Mouse (Mus musculus) CH12.LX (cell line): ENCODE measurements around the gene Fibp. TPM values are rescaled to one million over a fixed set of nuclear protein-coding genes. Genes with fewer than 3 reads are reported as not detected.

Source experiments
- DNase-seq: peaks from one replicate; pipeline ENCODE4 v3.0.0-alpha.2; 2013; ENCODE audit errors: extremely low read depth
- H3K27ac ChIP-seq: 2 replicates; pipeline ENCODE4 v1.5.1; 2012; ENCODE audit warnings: low read depth, mild to moderate bottlenecking, control low read depth, moderate library complexity; ENCODE audit not compliant: insufficient read depth
- H3K27me3 ChIP-seq: replicated peaks from 2 replicates; pipeline ENCODE3; 2012; ENCODE audit warnings: inconsistent platforms
- H3K36me3 ChIP-seq, 2 experiments: replicated peaks in 1 of 2; 2 replicates each; pipeline versions ENCODE3 to v1.6.1; 2012; ENCODE audit warnings: inconsistent platforms in 1 of 2, low read length in 1 of 2, mild to moderate bottlenecking in 1 of 2, mixed read lengths in 1 of 2, moderate library complexity in 1 of 2; ENCODE audit not compliant: control insufficient read depth in 1 of 2, insufficient read depth in 1 of 2
- H3K4me1 ChIP-seq, 2 experiments: 2 replicates each; pipeline ENCODE4 v1.6.1; 2012; ENCODE audit warnings: inconsistent platforms in 1 of 2, moderate library complexity in 1 of 2; ENCODE audit not compliant: insufficient read depth in 2 of 2, control insufficient read depth in 1 of 2
- H3K4me2 ChIP-seq: 2 replicates; pipeline ENCODE4 v1.6.1; 2012; ENCODE audit warnings: low read depth, mild to moderate bottlenecking, control low read depth; ENCODE audit not compliant: poor library complexity, insufficient read depth, severe bottlenecking
- H3K4me3 ChIP-seq, 3 experiments: fragments of 150-350 bp in 1 of 3; sonication (generic) in 1 of 3; replicated peaks in 1 of 3; 2 replicates each; pipeline versions ENCODE3 to v1.5.1; 2011 to 2012; ENCODE audit warnings: low read depth in 2 of 3, low read length in 2 of 3, mild to moderate bottlenecking in 2 of 3, moderate library complexity in 2 of 3, control low read depth in 1 of 3, improper control_type of control experiment in 1 of 3, inconsistent platforms in 1 of 3, mixed read lengths in 1 of 3; ENCODE audit not compliant: poor library complexity in 1 of 3
- H3K79me2 ChIP-seq: replicated peaks from 2 replicates; pipeline ENCODE4 v1.6.1; 2012; ENCODE audit warnings: mild to moderate bottlenecking, moderate library complexity; ENCODE audit not compliant: control insufficient read depth, poor library complexity, insufficient read depth, severe bottlenecking; ENCODE audit errors: extremely low read depth
- H3K9ac ChIP-seq: 2 replicates; pipeline ENCODE4 v1.6.1; 2012; ENCODE audit warnings: low read depth, mild to moderate bottlenecking, control low read depth, moderate library complexity; ENCODE audit not compliant: insufficient read depth
- H3K9me3 ChIP-seq: replicated peaks from 2 replicates; pipeline ENCODE3; 2012; ENCODE audit warnings: low read length, inconsistent platforms, mixed read lengths
- CHD1 ChIP-seq: IDR thresholded peaks from 2 replicates; pipeline ENCODE4 v1.6.1; 2012; ENCODE audit warnings: low read depth, low read length, improper control_type of control experiment, inconsistent platforms
- CHD2 ChIP-seq: IDR thresholded peaks from 2 replicates; pipeline ENCODE4 v1.6.1; 2011; ENCODE audit warnings: low read length, improper control_type of control experiment
- CTCF ChIP-seq, 2 experiments: IDR thresholded peaks in 1 of 2; conservative IDR thresholded peaks in 1 of 2; 2 replicates each; pipeline ENCODE4 v1.5.1; 2011 to 2012; ENCODE audit warnings: low read depth in 2 of 2, low read length in 2 of 2, improper control_type of control experiment in 1 of 2, inconsistent platforms in 1 of 2, mild to moderate bottlenecking in 1 of 2, moderate library complexity in 1 of 2
- E2F4 ChIP-seq: IDR thresholded peaks from 2 replicates; pipeline ENCODE4 v1.6.1; 2011; ENCODE audit warnings: low read depth, low read length, improper control_type of control experiment; ENCODE audit not compliant: insufficient replicate concordance
- ELF1 ChIP-seq: IDR thresholded peaks from 2 replicates; pipeline ENCODE4 v1.6.1; 2014; ENCODE audit warnings: low read depth, mild to moderate bottlenecking, inconsistent platforms, low read length, improper control_type of control experiment
- ETS1 ChIP-seq: conservative IDR thresholded peaks from 2 replicates; pipeline ENCODE4 v1.6.1; 2012; ENCODE audit warnings: low read depth, mild to moderate bottlenecking, inconsistent platforms, low read length, improper control_type of control experiment, moderate library complexity
- GABPA ChIP-seq: IDR thresholded peaks from 2 replicates; pipeline ENCODE4 v1.6.1; 2012; ENCODE audit warnings: low read depth, low read length, improper control_type of control experiment, inconsistent platforms; ENCODE audit not compliant: insufficient replicate concordance
- HCFC1 ChIP-seq: IDR thresholded peaks from 2 replicates; pipeline ENCODE4 v1.6.1; 2012; ENCODE audit warnings: low read depth, mild to moderate bottlenecking, inconsistent platforms, low read length, improper control_type of control experiment
- IRF4 ChIP-seq: IDR thresholded peaks from 2 replicates; pipeline ENCODE4 v1.6.1; 2014; ENCODE audit warnings: low read depth, mild to moderate bottlenecking, inconsistent platforms, low read length, improper control_type of control experiment
- JUN ChIP-seq: IDR thresholded peaks from 2 replicates; pipeline ENCODE4 v1.6.1; 2011; ENCODE audit warnings: low read depth, mild to moderate bottlenecking, low read length, improper control_type of control experiment, moderate library complexity; ENCODE audit not compliant: insufficient read depth
- JUND ChIP-seq: conservative IDR thresholded peaks from 2 replicates; pipeline ENCODE4 v1.6.1; 2011; ENCODE audit warnings: low read depth, low read length, improper control_type of control experiment
- KAT2A ChIP-seq: IDR thresholded peaks from 2 replicates; pipeline ENCODE4 v1.6.1; 2012; ENCODE audit warnings: low read length, improper control_type of control experiment, inconsistent platforms; ENCODE audit not compliant: insufficient replicate concordance
- MAFK ChIP-seq: IDR thresholded peaks from 2 replicates; pipeline ENCODE4 v1.6.1; 2011; ENCODE audit warnings: low read length, improper control_type of control experiment; ENCODE audit not compliant: insufficient replicate concordance
- MAX ChIP-seq: IDR thresholded peaks from 2 replicates; pipeline ENCODE4 v1.6.1; 2011; ENCODE audit warnings: low read length, improper control_type of control experiment
- MAZ ChIP-seq: IDR thresholded peaks from 2 replicates; pipeline ENCODE4 v1.6.1; 2012; ENCODE audit warnings: low read depth, mild to moderate bottlenecking, inconsistent platforms, low read length, improper control_type of control experiment, moderate library complexity
- MEF2A ChIP-seq: IDR thresholded peaks from 2 replicates; pipeline ENCODE4 v1.6.1; 2014; ENCODE audit warnings: low read depth, mild to moderate bottlenecking, inconsistent platforms, low read length, improper control_type of control experiment, borderline replicate concordance
- MXI1 ChIP-seq: IDR thresholded peaks from 2 replicates; pipeline ENCODE4 v1.6.1; 2011; ENCODE audit warnings: mild to moderate bottlenecking, low read depth, low read length, improper control_type of control experiment
- MYC ChIP-seq: IDR thresholded peaks from 2 replicates; pipeline ENCODE4 v1.6.1; 2011; ENCODE audit warnings: low read depth, mild to moderate bottlenecking, improper control_type of control experiment, low read length
- NELFE ChIP-seq: IDR thresholded peaks from 2 replicates; pipeline ENCODE4 v1.6.1; 2011; ENCODE audit warnings: low read depth, low read length, improper control_type of control experiment
- NRF1 ChIP-seq: IDR thresholded peaks from 2 replicates; pipeline ENCODE4 v1.6.1; 2014; ENCODE audit warnings: low read depth, mild to moderate bottlenecking, inconsistent platforms, low read length, improper control_type of control experiment, moderate library complexity
- PAX5 ChIP-seq: IDR thresholded peaks from 2 replicates; pipeline ENCODE4 v1.6.1; 2012; ENCODE audit warnings: low read length, inconsistent platforms, mixed read lengths
- POLR2A ChIP-seq: IDR thresholded peaks from 2 replicates; pipeline ENCODE4 v1.6.1; 2011; ENCODE audit warnings: low read depth, mild to moderate bottlenecking, improper control_type of control experiment, low read length
- RAD21 ChIP-seq: IDR thresholded peaks from 2 replicates; pipeline ENCODE4 v1.6.1; 2011; ENCODE audit warnings: low read depth, mild to moderate bottlenecking, low read length, improper control_type of control experiment, moderate library complexity
- RCOR1 ChIP-seq: conservative IDR thresholded peaks from 2 replicates; pipeline ENCODE4 v1.6.1; 2012; ENCODE audit warnings: low read depth, mild to moderate bottlenecking, inconsistent platforms, low read length, improper control_type of control experiment
- SIN3A ChIP-seq: IDR thresholded peaks from 2 replicates; pipeline ENCODE4 v1.6.1; 2012; ENCODE audit warnings: low read length, improper control_type of control experiment, inconsistent platforms
- SMC3 ChIP-seq: IDR thresholded peaks from 2 replicates; pipeline ENCODE4 v1.6.1; 2011; ENCODE audit warnings: low read depth, low read length, improper control_type of control experiment
- TBP ChIP-seq: conservative IDR thresholded peaks from 2 replicates; pipeline ENCODE4 v1.6.1; 2011; ENCODE audit warnings: low read depth, low read length, improper control_type of control experiment
- TCF12 ChIP-seq: IDR thresholded peaks from 2 replicates; pipeline ENCODE4 v1.6.1; 2014; ENCODE audit warnings: low read depth, mild to moderate bottlenecking, inconsistent platforms, low read length, improper control_type of control experiment
- UBTF ChIP-seq: IDR thresholded peaks from 2 replicates; pipeline ENCODE4 v1.6.1; 2012; ENCODE audit warnings: low read depth, mild to moderate bottlenecking, inconsistent platforms, low read length, improper control_type of control experiment, moderate library complexity
- USF1 ChIP-seq: IDR thresholded peaks from 2 replicates; pipeline ENCODE4 v1.6.1; 2014; ENCODE audit warnings: low read depth, mild to moderate bottlenecking, inconsistent platforms, low read length, improper control_type of control experiment
- USF2 ChIP-seq: conservative IDR thresholded peaks from 2 replicates; pipeline ENCODE4 v1.6.1; 2011; ENCODE audit warnings: low read depth, low read length, improper control_type of control experiment
- ZC3H11A ChIP-seq: IDR thresholded peaks from 2 replicates; pipeline ENCODE4 v1.6.1; 2012; ENCODE audit warnings: low read depth, mild to moderate bottlenecking, inconsistent platforms, low read length, improper control_type of control experiment
- ZKSCAN1 ChIP-seq: IDR thresholded peaks from 2 replicates; pipeline ENCODE4 v1.6.1; 2012; ENCODE audit warnings: low read depth, inconsistent platforms, low read length, improper control_type of control experiment, borderline replicate concordance
- ZMIZ1 ChIP-seq: IDR thresholded peaks from 2 replicates; pipeline ENCODE4 v1.6.1; 2012; ENCODE audit warnings: low read depth, mild to moderate bottlenecking, inconsistent platforms, low read length, improper control_type of control experiment
- ZNF384 ChIP-seq: IDR thresholded peaks from 2 replicates; pipeline ENCODE4 v1.6.1; 2012; ENCODE audit warnings: low read depth, low read length, improper control_type of control experiment, inconsistent platforms
- dilution Hi-C: fragments of 300-500 bp; cut with MboI; formaldehyde crosslinking; loops from 2 replicates; pipeline ENCODE4 v1.14.3; 2020; ENCODE audit warnings: low sequenced_read_pairs; ENCODE audit not compliant: extremely low pct_unique_long_range_greater_than_20kb, extremely low pct_ligation_motif_present
- in situ Hi-C: fragments of 300-500 bp; cut with MboI; formaldehyde crosslinking; loops from 3 replicates; pipeline ENCODE4 v1.14.3; 2019; ENCODE audit warnings: low sequenced_read_pairs, low pct_ligation_motif_present, low pct_unique_long_range_greater_than_20kb, mixed read lengths
- polyA plus RNA-seq: library from polyadenylated mRNA; unstranded; fragments of >175 nt; gene quantifications from 2 replicates; pipeline ENCODE4 v1.2.1, GENCODE M21; 2012; ENCODE audit warnings: low read depth; ENCODE audit not compliant: insufficient read length
- total RNA-seq, 2 experiments: library from RNA; depleted of rRNA; stranded (reverse); fragments of 300-350 nt in 1 of 2; fragments of >200 nt in 1 of 2; gene quantifications; 2 replicates each; pipeline ENCODE4 v1.2.3; 2012 to 2014

Gene Fibp
- total and polyA plus RNA-seq, 3 experiments: 29.1 to 74.9 (median 37.5) TPM

- TF ChIP-seq NELFE (no peak), SIN3A (no peak), IRF4 (peak; percentile 20; the same call in 1 of the 2 replicates), CHD1 (no peak), SMC3 (no peak), USF1 (no peak), RAD21 (no peak), TBP (no peak), NRF1 (peak; percentile 44; the same call in 1 of the 2 replicates), CTCF (conservative IDR thresholded peaks at IDR 0.05 in 1 of 2, IDR thresholded peaks at IDR 0.05 in 1 of 2; ENCODE audit: low read depth in 2 of 2, low read length in 2 of 2) (no peak), CHD2 (no peak), ZNF384 (no peak), ZMIZ1 (peak; percentile 10; the same call in 1 of the 2 replicates), JUN (no peak), MAX (no peak), MEF2A (0 out of 2 replicates have a peak, but pooled peaks have one; percentile 8), ELF1 (peak; percentile 70), ZKSCAN1 (no peak), RCOR1 (no peak), PAX5 (no peak), HCFC1 (peak; percentile 63), MAFK (no peak), ETS1 (no peak), MAZ (no peak; the same call in 1 of the 2 replicates), POLR2A (peak; percentile 63; the same call in 1 of the 2 replicates), MXI1 (peak; percentile 12), E2F4 (no peak), ZC3H11A (no peak), UBTF (peak; percentile 40; the same call in 1 of the 2 replicates), GABPA (no peak), USF2 (no peak), MYC (no peak), KAT2A (0 out of 2 replicates have a peak, but pooled peaks have one; percentile 8), TCF12 (peak; percentile 45; the same call in 1 of the 2 replicates), JUND (no peak)
- dilution Hi-C loops (no loop called here), in situ Hi-C loops (no loop called here)
- Histone ChIP-seq H3K4me1 (peaks cover 20 to 39% of the 10 kb centered on the region in 2 experiments), H3K27ac (peak within 1 kb of the TSS; percentile 48), H3K4me2 (peak within 1 kb of the TSS; percentile 86), H3K9ac (peak within 1 kb of the TSS; percentile 94), H3K79me2 (no peaks in the 10 kb centered on the region; the same call in 1 of the 2 replicates), H3K27me3 (no peaks in the 10 kb centered on the region), H3K36me3 (peaks cover 34 to 53% of the 10 kb centered on the region in 2 experiments), H3K4me3 (peak within 1 kb of the TSS; percentile 76 to 88 (median 85)), H3K9me3 (no peaks in the 10 kb centered on the region)
- peak; percentile 95 for DNase-seq
Measured at GRCm38 (mm10) chr19:5424782-5425741, 35.4 kb upstream of the Fibp start, which contains the start of the genes Drap1 and AI837181. Gene Drap1 (minus strand): TSS chr19:5424979. Gene AI837181 (plus strand): TSS chr19:5425144.
